Mouse (Mus musculus): ENCODE measurements around the gene Mbtps1. TPM values are rescaled to one million over a fixed set of nuclear protein-coding genes. Genes with fewer than 3 reads are reported as not detected.

Mbtps1 gene
- 199 TPM for total RNA-seq (2023)

DNA sequence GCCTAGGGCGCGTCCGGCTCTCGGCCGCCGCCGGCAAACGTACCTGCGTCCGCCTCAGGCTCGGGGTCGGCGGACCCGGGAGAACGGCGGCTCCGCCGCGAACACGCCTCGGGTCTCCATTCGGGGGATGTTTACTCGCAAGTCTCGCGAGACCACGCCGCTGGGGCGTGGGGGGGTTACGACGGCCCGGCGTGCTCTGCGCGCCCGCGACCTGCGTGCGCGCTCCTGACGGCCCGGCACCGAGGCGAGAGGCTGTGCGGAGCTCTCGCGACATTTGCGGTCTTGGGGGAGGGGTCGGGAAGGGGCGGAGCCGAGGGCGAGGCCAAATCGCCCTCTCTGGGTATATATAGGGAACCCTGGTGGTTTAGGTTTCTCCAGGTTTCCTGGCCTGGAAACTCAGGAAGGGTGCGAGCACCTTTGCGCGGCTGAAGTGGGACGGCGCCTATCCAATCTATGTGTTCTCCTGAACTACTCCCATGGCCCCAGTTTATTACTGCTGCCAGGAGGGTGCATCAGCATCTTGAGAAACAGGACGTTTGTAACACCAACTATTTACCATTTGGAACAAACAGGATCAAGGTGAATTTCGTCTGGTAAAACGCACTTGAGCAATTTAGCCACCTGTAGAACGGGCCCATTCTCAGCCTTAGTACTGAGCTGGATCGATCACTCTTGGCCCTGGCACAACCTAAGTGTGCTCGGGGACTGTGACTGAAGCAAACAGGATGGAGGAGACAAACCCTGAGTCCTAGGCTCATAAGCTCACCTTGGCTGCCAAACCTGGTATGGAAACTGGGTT lies at the start of gene Mbtps1:
TSS of gene Mbtps1 (minus strand) at position 133 of the 799 bp plus-strand sequence.

DNA sequence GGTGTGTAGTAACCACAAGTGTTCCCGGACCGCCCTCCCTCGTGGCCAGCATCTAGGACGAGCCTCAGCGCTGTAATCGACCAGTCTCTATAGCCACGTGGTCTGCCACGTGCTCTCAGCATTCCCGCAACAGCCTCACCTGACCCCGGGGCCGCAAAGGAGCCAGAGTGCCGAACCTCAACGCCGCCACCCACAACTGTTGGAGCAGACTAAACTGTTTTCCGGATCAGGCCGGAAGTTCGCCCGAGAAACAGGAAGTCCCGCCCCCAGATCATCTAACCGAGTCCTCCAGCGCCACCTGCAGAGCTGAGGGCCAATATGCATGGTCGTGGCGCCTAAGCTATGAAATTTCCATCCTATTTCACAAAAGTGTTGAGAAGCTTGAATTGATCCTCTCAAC lies 46.5 kb upstream of the Mbtps1 start, which contains the start of gene Taf1c:
TSS of gene Taf1c (minus strand) at position 227 of the 400 bp plus-strand sequence.

DNA sequence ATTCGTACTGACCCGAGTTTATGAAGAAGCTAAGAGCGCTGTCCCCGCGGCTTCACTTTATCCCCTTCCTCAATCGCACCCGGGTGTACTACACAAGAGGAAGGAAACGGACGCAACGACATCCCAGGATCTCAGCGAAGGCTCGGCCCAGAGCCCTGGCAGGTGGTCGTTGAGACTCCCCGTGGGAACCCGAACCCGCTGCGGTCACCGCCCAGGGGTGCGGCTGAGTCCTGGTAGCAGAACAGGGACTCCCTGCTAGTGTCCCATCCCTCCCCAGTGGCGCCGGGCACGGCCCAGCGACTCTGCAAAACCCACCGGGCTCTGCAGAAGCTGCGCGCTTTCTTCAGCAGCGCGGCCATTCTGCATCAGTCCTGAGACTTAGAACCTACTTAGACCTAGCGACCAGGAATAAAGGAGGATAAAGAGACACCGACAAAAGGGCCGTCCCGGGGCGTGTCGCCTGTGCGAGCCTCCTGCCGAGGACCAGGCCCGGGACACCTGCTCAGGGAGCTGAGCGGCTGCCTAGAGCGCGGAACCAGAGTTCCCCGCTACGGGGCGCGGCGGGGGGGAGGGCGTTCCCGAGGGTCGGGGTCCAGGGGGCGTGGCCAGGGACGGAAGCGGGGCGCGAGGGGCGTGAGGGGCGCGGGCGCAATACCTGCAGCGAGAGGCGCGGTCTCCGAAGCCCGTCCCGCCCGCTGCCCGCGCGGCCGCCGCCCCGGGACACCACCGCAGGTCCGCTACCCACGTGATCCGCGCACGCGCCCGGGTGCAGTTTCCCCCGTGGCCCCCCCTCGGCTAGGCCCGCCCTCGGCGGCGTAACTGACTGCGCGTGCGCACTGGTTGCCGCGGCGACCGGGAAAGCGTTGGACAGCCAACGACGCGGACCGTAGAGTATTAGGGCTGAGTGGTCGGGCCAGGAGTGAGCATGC lies 16.2 kb upstream of the Mbtps1 start, which contains the start of the genes Hsdl1 and Dnaaf1:
TSS of gene Hsdl1 (minus strand) at position 747 of the 929 bp plus-strand sequence.
TSS of gene Dnaaf1 (plus strand) at position 799 of the 929 bp plus-strand sequence.

DNA sequence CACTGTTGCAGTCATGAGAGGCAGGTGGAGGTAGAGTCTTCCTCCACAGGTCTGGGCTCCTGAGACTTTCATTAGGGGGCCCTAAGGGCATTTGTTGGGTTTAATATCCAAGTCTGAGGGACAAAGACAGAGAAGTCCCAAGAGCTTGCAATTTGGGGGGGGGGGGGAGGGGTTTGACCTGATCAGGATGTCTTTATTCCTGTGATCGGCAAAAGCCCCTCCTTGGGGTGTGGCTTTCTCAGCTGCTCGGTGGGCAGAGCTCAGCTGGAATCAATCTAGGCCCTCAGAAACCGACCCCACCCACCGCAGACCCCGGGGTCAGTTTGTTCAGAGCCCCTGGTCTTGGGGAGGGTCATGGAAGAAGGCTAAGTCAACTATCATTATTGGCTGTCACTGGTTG lies 56.9 kb downstream of the Mbtps1 start, which contains the start of gene Slc38a8:
TSS of gene Slc38a8 (minus strand) at position 101 of the 400 bp plus-strand sequence.

Other genes starting within 250 kb of the Mbtps1 start
- 67.8 TPM for gene Hsbp1, start 214.2 kb downstream of the Mbtps1 start, total RNA-seq (2023)
- 12.2 TPM for gene Mlycd, start 163.9 kb downstream of the Mbtps1 start, total RNA-seq (2023)
- 7.7 TPM for gene Osgin1, start 124.6 kb downstream of the Mbtps1 start, total RNA-seq (2023)
- not detected for gene Necab2, start 112.0 kb downstream of the Mbtps1 start, total RNA-seq (2023)
- 1.4 TPM for gene Slc38a8, start 57.0 kb downstream of the Mbtps1 start, total RNA-seq (2023)
- gene Hsdl1, start 16.4 kb upstream of the Mbtps1 start, total RNA-seq (2023): 65.4 TPM
- not detected for gene Dnaaf1, start 16.5 kb upstream of the Mbtps1 start, total RNA-seq (2023)
- gene Taf1c, start 46.5 kb upstream of the Mbtps1 start, total RNA-seq (2023): 21.8 TPM
- gene Adad2, start 54.0 kb upstream of the Mbtps1 start, total RNA-seq (2023): not detected
- not detected for gene Kcng4, start 76.9 kb upstream of the Mbtps1 start, total RNA-seq (2023)
- gene Wfdc1, start 107.6 kb upstream of the Mbtps1 start, total RNA-seq (2023): not detected
- gene Atp2c2, start 141.3 kb upstream of the Mbtps1 start, total RNA-seq (2023): not detected
- gene Tldc1, start 219.7 kb upstream of the Mbtps1 start, total RNA-seq (2023): 3.6 TPM

Data from CD4-positive naive resting alpha-beta T cell, adult 76 days (primary cell).